Mouse (Mus musculus): ENCODE data around the gene Nkd1.

GRCm38 (mm10) chr8:88593947-88594346, 72.8 kb downstream of the Nkd1 start:
- no peak for TF ChIP-seq CTCF (IDR thresholded peaks at IDR 0.05; ENCODE audit: borderline replicate concordance, insufficient read depth, low read depth, low read length)
- no peak for TF ChIP-seq POLR2A (IDR thresholded peaks at IDR 0.05; ENCODE audit: borderline replicate concordance, insufficient read depth, low read length)
